Mouse (Mus musculus) gastrocnemius, adult 18-20 months (tissue): ENCODE data around the gene Fbln7. TPM values are rescaled to one million over a fixed set of nuclear protein-coding genes. Genes with fewer than 3 reads are reported as not detected.
A peak's percentile ranks its signal among the peaks of the same experiment; 100 is the strongest.

Source experiments
- DNase-seq: peaks from one replicate; pipeline ENCODE4 v3.0.0; 2021; ENCODE audit warnings: low spot score
- total RNA-seq, 2 experiments: library from RNA; stranded (reverse); gene quantifications; 2 replicates each; pipeline ENCODE4 v1.2.3; 2021

Fbln7 gene
- total RNA-seq, 2 experiments from 2014 or later = 2.0 to 3.1 TPM

GRCm38 (mm10) chr2:128871656-128872055, 8.9 kb downstream of the Fbln7 start:
- DNase-seq = peak; percentile 20

- no peak for DNase-seq
Observed at GRCm38 (mm10) chr2:128872256-128872655, 9.5 kb downstream of the Fbln7 start.

- no peak for DNase-seq
Observed at GRCm38 (mm10) chr2:128875526-128875925, 12.7 kb downstream of the Fbln7 start.

GRCm38 (mm10) chr2:128881236-128881635, 18.5 kb downstream of the Fbln7 start:
- DNase-seq = no peak

GRCm38 (mm10) chr2:128885225-128885811, 22.5 kb downstream of the Fbln7 start:
- DNase-seq = no peak

- DNase-seq = no peak
Observed at GRCm38 (mm10) chr2:128887866-128888550, 25.2 kb downstream of the Fbln7 start.

GRCm38 (mm10) chr2:128890661-128891335, 28.0 kb downstream of the Fbln7 start:
- no peak for DNase-seq

- no peak for DNase-seq
Observed at GRCm38 (mm10) chr2:128892180-128892721, 29.5 kb downstream of the Fbln7 start.

- DNase-seq = no peak
Observed at GRCm38 (mm10) chr2:128902843-128903242, 40.1 kb downstream of the Fbln7 start.

- no peak for DNase-seq
Observed at GRCm38 (mm10) chr2:128903661-128904060, 40.9 kb downstream of the Fbln7 start.

- DNase-seq = no peak
Observed at GRCm38 (mm10) chr2:128914978-128915377, 52.2 kb downstream of the Fbln7 start.

- DNase-seq = no peak
Observed at GRCm38 (mm10) chr2:128916528-128916927, 53.7 kb downstream of the Fbln7 start.

- no peak for DNase-seq
Observed at GRCm38 (mm10) chr2:128924799-128925198, 62.0 kb downstream of the Fbln7 start.

GRCm38 (mm10) chr2:128928446-128928845, 65.7 kb downstream of the Fbln7 start:
- no peak for DNase-seq

GRCm38 (mm10) chr2:128930704-128931103, 67.9 kb downstream of the Fbln7 start:
- DNase-seq = no peak

- no peak for DNase-seq
Observed at GRCm38 (mm10) chr2:128936256-128936655, 73.5 kb downstream of the Fbln7 start.

GRCm38 (mm10) chr2:128943538-128944528, 81.1 kb downstream of the Fbln7 start, which contains the start of gene Zc3h8:
TSS of gene Zc3h8 (minus strand) at chr2:128944077.
- peak; percentile 97 for DNase-seq
